Mouse (Mus musculus): ENCODE data around the gene Atp5e.

Gene Atp5e

GRCm38 (mm10) chr2:174463789-174464523 lies at the start of gene Atp5e:
TSS of gene Atp5e (minus strand) at chr2:174464105.
- peak; percentile 93 for DNase-seq (ENCODE audit: extremely low spot score, low spot score)

DNA sequence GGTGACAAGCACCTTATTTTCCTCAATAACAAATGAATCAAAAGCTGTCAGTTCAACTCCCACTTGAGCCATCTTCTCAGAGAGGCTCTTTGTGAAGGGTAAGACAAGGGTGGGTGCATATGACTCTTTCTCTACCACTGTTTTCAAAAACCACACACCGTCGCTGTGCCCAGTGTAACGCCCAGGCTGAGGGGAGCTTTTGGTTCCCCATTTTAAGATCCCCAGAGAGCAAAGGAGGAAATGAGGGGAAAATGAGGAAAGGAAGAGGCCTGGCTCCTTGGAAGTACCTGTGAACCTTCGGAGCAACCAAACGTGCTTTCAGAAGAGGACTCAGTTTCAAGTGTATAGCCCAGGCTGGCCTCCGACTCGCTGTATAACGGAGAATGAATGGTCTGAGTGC lies 45.9 kb upstream of the Atp5e start:
- no peak for DNase-seq (ENCODE audit: extremely low spot score, low spot score)

DNA sequence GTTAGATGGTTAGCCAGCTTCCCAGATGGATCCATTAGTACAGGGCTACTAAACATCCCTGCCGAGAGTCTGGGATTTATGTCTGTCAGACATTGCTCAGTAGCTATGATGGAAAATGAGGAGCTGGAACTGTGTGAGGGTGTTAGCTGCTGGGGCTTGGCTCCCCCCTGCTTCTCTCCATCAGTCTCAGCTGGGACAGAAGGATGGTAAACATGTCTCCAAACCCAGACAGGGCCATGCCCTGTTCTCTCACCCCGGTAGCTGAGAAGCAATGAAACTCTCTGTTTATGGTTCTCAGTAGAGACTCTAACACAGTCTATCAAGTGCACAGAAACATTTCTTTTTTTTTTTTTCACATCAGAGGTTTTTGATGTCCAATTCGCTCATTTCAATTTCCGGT lies 44.1 kb upstream of the Atp5e start:
- no peak for DNase-seq (ENCODE audit: extremely low spot score, low spot score)

DNA sequence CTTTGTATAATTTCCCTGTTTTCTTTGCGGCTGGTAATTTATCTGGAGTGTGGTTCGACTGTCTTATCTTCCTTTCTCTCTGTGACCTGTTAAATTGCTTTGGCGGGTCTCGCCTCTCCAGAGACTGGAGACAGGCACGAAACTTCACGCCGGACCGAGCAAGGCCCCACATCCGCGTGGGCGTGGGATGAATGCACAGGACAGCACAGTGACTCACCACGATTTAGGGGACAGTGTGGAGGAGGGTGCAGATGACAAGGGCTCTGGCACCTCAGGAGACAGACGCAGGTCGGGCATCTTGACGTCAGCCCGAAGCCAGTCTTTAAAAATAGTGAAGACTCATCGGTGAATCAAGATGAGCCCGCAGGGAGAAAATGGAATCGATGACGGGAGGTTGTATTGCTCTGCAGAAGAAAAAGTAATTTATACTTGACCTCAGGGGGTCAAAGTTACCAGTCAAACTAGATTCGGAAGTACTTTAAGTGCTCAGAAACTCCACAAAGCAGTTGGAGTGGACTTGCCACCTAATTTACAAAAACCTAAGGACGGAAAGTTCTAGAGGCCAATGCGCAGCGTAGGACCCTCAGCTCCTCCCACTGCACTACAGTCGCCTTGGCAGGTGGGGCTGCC lies 39.0 kb upstream of the Atp5e start:
- DNase-seq (ENCODE audit: extremely low spot score, low spot score): no peak

GRCm38 (mm10) chr2:174502321-174502720 lies 38.4 kb upstream of the Atp5e start:
- no peak for DNase-seq (ENCODE audit: extremely low spot score, low spot score)

- DNase-seq (ENCODE audit: extremely low spot score, low spot score): no peak
Measured at GRCm38 (mm10) chr2:174501517-174501916, 37.6 kb upstream of the Atp5e start.

GRCm38 (mm10) chr2:174500814-174501503 lies 37.1 kb upstream of the Atp5e start:
- DNase-seq (ENCODE audit: extremely low spot score, low spot score): no peak

- no peak for DNase-seq (ENCODE audit: extremely low spot score, low spot score)
Measured at GRCm38 (mm10) chr2:174492858-174493257, 29.0 kb upstream of the Atp5e start.

- no peak for DNase-seq (ENCODE audit: extremely low spot score, low spot score)
Measured at GRCm38 (mm10) chr2:174487005-174487404, 23.1 kb upstream of the Atp5e start.

DNA sequence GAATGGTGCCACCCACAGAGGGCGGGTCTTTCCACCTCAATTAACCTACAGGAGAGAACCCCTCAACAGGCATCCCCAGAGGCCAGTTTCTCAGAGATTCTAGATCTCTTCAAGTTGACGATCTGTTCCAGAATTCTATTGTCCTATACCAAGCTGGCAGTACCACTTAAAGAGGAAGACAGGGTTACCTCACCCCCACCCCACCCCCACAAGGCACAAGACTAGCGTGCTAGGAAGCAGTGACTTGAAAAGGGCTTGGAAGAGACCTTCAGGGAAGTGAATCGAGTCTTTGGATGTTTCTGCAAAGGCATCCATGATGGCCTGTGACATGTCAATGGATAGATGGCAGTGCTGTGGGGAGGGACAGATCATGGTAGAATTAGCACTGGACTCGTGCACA lies 14.8 kb upstream of the Atp5e start:
- DNase-seq (ENCODE audit: extremely low spot score, low spot score): no peak

- DNase-seq (ENCODE audit: extremely low spot score, low spot score): no peak
Measured at GRCm38 (mm10) chr2:174477543-174478319, 13.8 kb upstream of the Atp5e start.

DNA sequence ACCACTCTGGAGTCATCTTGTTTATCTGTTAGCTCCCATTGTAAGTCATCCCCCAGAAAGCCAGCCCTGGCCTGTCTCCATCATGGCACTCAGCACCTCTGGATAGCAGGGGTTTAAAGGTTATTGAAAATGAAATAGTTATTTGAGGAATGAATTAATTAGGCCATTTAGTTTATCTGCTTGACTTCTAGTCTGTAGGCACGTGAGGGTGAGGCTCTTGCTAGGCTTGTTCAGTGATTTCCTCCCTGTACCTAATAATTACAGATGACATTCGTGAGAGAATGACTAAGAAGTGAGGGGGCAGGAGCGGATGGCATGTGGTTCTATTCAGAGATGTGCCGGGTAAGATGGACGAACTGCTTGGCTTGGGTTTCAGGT lies 9.6 kb upstream of the Atp5e start:
- DNase-seq (ENCODE audit: extremely low spot score, low spot score): no peak

DNA sequence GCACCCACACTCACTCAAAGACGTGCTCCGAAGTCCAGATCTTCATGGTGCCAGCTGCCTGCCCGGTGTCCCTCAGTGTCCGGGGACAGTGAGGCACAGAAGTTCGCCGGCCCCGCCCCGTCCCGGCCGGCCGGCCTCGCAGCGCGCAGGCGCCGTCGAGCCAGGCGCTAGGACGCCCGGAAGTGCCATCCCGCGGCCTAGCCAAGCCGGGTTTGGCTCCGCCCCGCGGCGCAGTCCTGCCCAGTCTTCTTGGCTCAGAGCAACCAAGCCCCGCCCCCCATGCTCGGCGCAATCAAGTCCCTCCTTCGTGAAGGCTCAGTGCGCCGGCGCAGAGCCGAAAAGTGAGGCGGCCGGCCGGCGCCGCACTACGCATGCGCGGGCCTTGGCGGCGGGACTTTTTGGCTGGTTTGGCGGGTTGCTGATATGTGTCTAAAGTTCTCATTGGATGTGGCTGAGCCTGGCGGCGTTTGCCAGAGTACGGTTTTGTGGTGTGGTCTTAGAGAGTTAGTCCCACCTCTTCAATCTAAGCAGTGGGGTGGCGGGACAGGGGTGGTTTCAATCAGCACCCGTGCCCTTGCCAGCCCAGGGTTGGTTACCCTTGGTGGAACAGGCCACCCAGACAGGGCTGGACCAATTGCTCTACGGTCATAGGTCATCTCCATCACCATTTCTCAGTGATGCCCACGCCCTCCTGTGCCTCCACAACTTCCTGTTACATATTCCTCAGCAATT lies 9.1 kb upstream of the Atp5e start, which contains the start of gene Prelid3b:
TSS of gene Prelid3b (minus strand) at position 264 of the 732 bp plus-strand sequence.
- peak; percentile 98 for DNase-seq (ENCODE audit: extremely low spot score, low spot score)

DNA sequence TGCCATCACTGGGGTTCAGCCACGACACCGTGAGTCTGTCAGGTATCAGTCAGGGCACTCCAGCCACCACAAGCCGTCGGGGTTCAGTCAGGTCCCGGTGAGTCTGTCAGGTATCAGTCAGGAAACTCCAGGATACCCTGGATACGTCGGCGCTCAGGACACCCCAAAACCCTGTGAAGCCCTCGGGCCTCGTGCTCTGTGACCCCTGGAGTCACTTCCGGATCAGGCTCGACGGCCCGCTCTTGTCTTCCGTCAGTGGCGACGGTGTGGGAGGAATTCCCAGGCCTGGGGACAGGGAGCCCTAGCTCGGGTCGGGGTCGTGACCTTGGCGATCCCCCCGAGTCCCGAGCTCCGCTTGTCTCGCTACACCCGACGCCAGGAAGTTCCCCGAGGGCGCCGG lies 8.5 kb upstream of the Atp5e start:
- DNase-seq (ENCODE audit: extremely low spot score, low spot score): no peak

- DNase-seq (ENCODE audit: extremely low spot score, low spot score): no peak
Measured at GRCm38 (mm10) chr2:174470786-174471405, 7.0 kb upstream of the Atp5e start.

GRCm38 (mm10) chr2:174470333-174470732 lies 6.4 kb upstream of the Atp5e start:
- DNase-seq (ENCODE audit: extremely low spot score, low spot score): no peak

GRCm38 (mm10) chr2:174463370-174463769 lies 535 bp downstream of the Atp5e start:
- no peak for DNase-seq (ENCODE audit: extremely low spot score, low spot score)

DNA sequence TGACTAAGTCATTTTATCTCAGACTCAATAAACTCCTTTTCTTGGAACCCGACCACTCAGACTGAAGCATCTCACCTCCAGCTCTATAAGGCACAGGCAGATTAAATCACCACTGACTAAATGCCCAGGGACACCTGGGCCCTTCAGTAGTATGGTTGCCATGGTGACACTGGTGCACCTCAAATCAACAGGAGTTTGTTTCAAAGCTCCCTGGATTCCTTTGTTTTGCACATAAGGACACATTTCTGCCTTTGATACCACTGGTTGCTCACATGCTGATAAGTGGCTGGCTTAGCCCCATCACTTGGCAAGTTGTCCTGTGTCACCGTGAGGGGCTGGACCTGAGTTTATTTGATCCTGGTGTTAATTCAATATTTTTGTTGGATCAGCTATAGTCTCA lies 4.5 kb downstream of the Atp5e start:
- DNase-seq (ENCODE audit: extremely low spot score, low spot score): no peak

GRCm38 (mm10) chr2:174453681-174454080 lies 10.2 kb downstream of the Atp5e start:
- DNase-seq (ENCODE audit: extremely low spot score, low spot score): no peak

- DNase-seq (ENCODE audit: extremely low spot score, low spot score): no peak
Measured at GRCm38 (mm10) chr2:174450353-174450752, 13.6 kb downstream of the Atp5e start, which contains the start of gene Tubb1. TSS of gene Tubb1 (plus strand) at chr2:174450695.

Data from neural tube, embryonic 10.5 days (tissue).